Mouse (Mus musculus) neural tube, embryonic 12.5 days (tissue): ENCODE measurements around the gene Pld1. TPM values are rescaled to one million over a fixed set of nuclear protein-coding genes. Genes with fewer than 3 reads are reported as not detected.
"Not testable (repeated sequence)": the region's sequence is repeated elsewhere in the genome, so short reads cannot be mapped to it uniquely, and the experiment has no call there.

ENCODE experiments used
- ATAC-seq: fragments of 200-750 bp; cut with Nextera tagmentation; 2 replicates; pipeline ENCODE4 v1.8.0; 2017; ENCODE audit warnings: low read depth, mild to moderate bottlenecking, moderate TSS enrichment, moderate library complexity; ENCODE audit not compliant: low FRiP score
- H3K27ac ChIP-seq: fragments of 300-500 bp; sonication (generic); 2 replicates; pipeline ENCODE4 v1.5.1; 2016
- H3K27me3 ChIP-seq: fragments of 300-500 bp; sonication (generic); replicated peaks from 2 replicates; pipeline ENCODE4 v1.6.1; 2016; ENCODE audit warnings: mild to moderate bottlenecking
- H3K36me3 ChIP-seq: fragments of 300-500 bp; sonication (generic); 2 replicates; pipeline ENCODE4 v1.6.1; 2016; ENCODE audit warnings: mild to moderate bottlenecking
- H3K4me1 ChIP-seq: fragments of 300-500 bp; sonication (generic); 2 replicates; pipeline ENCODE4 v1.6.1; 2016
- H3K4me2 ChIP-seq: fragments of 300-500 bp; sonication (generic); replicated peaks from 2 replicates; pipeline ENCODE4 v1.6.1; 2016; ENCODE audit warnings: mild to moderate bottlenecking
- H3K4me3 ChIP-seq: fragments of 300-500 bp; sonication (generic); 2 replicates; pipeline ENCODE4 v1.5.1; 2016
- H3K9ac ChIP-seq: fragments of 300-500 bp; sonication (generic); 2 replicates; pipeline ENCODE4 v1.6.1; 2016; ENCODE audit warnings: mild to moderate bottlenecking
- H3K9me3 ChIP-seq: fragments of 300-500 bp; sonication (generic); 2 replicates; pipeline ENCODE4 v1.6.1; 2016; ENCODE audit warnings: mild to moderate bottlenecking
- WGBS: fragments of 180-500 bp; shearing (Covaris S2); methylation state at CpG from one replicate; pipeline ENCODE4 v1.1.7; 2016; 5-methylcytosine and 5-hydroxymethylcytosine counted together
- polyA plus RNA-seq: library from polyadenylated mRNA; unstranded; fragments of >200 nt; fragmentation: Nextera tagmentation; extraction: Ambion mirVana; gene quantifications from 2 replicates; pipeline ENCODE4 v1.2.1, GENCODE M21; 2016

Pld1 gene
- polyA plus RNA-seq, 1 experiment from 2014 or later, result 4.2 TPM

DNA sequence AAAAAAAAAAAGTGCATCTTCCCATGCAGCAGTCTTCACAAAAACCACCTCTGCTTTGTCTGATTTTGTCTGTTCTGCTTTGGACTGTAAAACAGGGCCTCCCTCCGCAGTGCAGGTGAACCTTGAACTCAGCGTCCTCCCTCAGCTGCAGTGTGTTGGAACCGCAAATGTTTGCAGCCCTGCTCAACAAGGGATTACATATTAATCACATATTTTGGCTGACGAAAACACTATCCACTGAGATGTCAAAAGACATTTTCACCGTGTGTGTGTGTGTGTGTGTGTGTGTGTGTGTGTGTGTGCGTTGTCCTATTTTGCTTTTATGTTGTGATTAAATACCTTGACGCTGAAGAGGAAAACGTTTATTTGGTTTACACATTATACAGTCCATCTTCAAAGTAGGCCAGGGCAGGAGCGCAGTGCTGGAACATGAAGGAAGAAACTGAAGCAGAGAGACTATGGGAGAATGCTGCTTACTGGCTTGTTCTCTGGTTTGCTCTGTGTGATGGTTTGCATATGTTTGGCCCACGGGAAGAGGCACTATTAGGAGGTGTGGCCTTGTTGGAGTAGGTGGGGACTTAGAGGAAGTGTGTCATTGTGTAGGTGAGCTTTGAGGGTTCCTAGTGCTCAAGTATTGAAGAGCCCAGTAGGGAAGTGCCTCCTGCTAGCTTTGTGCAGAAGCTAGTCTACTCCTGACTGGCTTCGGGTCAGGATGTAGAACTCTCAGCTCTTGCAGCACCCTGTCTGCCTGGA is 17.1 kb upstream of the Pld1 start:
- Histone ChIP-seq H3K36me3 (no peaks in the 10 kb centered on the region), H3K4me2 (no peak overlapping the region), H3K27ac (no peak overlapping the region), H3K9ac (no peak overlapping the region), H3K9me3 (peaks cover 8% of the 10 kb centered on the region; the same call in 1 of the 2 replicates), H3K4me1 (no peaks in the 10 kb centered on the region), H3K4me3 (no peak overlapping the region), H3K27me3 (no peaks in the 10 kb centered on the region)
- no peak for ATAC-seq
- 88% methylated on average over 11 of the region's 11 CpGs for WGBS

- no peak overlapping the region for H3K4me3 ChIP-seq
- peaks cover 3% of the 10 kb centered on the region; the same call in 1 of the 2 replicates for H3K9me3 ChIP-seq
- H3K36me3 ChIP-seq, result no peaks in the 10 kb centered on the region
- H3K9ac ChIP-seq, result no peak overlapping the region
- no peak overlapping the region for H3K4me2 ChIP-seq
- WGBS, result 93% methylated on average over 3 of the region's 3 CpGs
- ATAC-seq, result no peak
- H3K27ac ChIP-seq, result no peak overlapping the region
- no peaks in the 10 kb centered on the region for H3K27me3 ChIP-seq
- H3K4me1 ChIP-seq, result no peaks in the 10 kb centered on the region
Measured at GRCm38 (mm10) chr3:27924037-27924436, 14.5 kb upstream of the Pld1 start.

- H3K36me3 ChIP-seq, result no peaks in the 10 kb centered on the region
- no peaks in the 10 kb centered on the region for H3K4me1 ChIP-seq
- no peak overlapping the region for H3K4me3 ChIP-seq
- no peaks in the 10 kb centered on the region for H3K9me3 ChIP-seq
- H3K27ac ChIP-seq, result no peak overlapping the region
- no peak overlapping the region for H3K9ac ChIP-seq
- WGBS, result 91% methylated on average over 4 of the region's 4 CpGs
- no peak for ATAC-seq
- no peaks in the 10 kb centered on the region for H3K27me3 ChIP-seq
- H3K4me2 ChIP-seq, result no peak overlapping the region
Measured at GRCm38 (mm10) chr3:27929219-27929618, 9.3 kb upstream of the Pld1 start.

DNA sequence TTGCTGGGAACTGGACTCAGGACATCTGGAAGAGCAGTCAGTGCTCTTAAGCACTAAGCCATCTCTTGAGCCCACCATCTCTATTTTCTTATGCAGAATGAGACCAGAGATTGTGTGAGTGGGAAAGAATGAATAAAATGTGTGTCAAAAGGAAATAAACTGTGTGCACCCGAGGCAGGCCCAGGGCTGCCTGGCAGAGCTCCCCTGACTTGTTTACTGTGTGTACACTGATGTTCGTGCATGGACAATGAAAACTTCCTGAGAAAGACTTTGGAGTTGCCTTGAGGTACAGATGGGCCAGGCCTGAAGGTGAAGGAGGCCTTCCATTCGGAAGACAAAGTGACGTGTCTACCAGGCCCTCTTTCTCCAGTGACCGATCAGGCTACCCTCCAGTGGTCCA is 6.1 kb upstream of the Pld1 start:
- H3K9ac ChIP-seq, result no peak overlapping the region
- WGBS, result 89% methylated on average over 5 of the region's 5 CpGs
- no peak for ATAC-seq

GRCm38 (mm10) chr3:27935644-27936043 is 2.9 kb upstream of the Pld1 start:
- no peak overlapping the region for H3K9ac ChIP-seq
- H3K4me3 ChIP-seq, result no peak overlapping the region
- no peaks in the 10 kb centered on the region for H3K36me3 ChIP-seq
- no peak for ATAC-seq
- no peak overlapping the region for H3K4me2 ChIP-seq
- no peak overlapping the region for H3K27ac ChIP-seq
- no peaks in the 10 kb centered on the region for H3K9me3 ChIP-seq
- 60% methylated on average over 3 of the region's 3 CpGs for WGBS
- peaks cover 14% of the 10 kb centered on the region; the same call in 1 of the 2 replicates for H3K4me1 ChIP-seq
- H3K27me3 ChIP-seq, result no peaks in the 10 kb centered on the region

More for the DNA sequence above, 6.1 kb upstream of the Pld1 start:
- H3K27ac ChIP-seq, result no peak overlapping the region
- no peaks in the 10 kb centered on the region for H3K27me3 ChIP-seq
- H3K36me3 ChIP-seq, result no peaks in the 10 kb centered on the region
- H3K4me3 ChIP-seq, result no peak overlapping the region
- no peaks in the 10 kb centered on the region for H3K9me3 ChIP-seq
- H3K4me2 ChIP-seq, result no peak overlapping the region
- no peaks in the 10 kb centered on the region for H3K4me1 ChIP-seq

DNA sequence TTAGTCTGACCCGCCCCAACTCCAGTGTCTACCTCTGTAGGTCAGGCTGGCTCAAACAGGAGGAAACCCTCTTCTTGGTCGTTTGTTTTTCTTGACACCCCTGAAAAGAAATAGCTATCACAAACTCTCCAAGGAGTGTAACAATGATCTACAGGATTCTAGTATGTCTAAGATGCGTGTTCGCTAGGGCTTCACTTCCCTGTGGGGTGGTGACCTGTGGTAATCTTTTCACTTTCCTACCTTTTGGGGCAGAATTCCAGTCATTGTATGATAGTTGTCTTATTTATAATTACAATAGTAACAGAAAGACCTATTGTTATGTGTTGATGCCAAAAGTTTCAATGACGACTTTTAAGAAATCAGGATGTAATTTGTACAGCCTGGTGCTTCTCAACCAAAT is 1.8 kb upstream of the Pld1 start:
- Histone ChIP-seq H3K4me2 (no peak overlapping the region), H3K9me3 (no peaks in the 10 kb centered on the region), H3K27ac (no peak overlapping the region), H3K9ac (no peak overlapping the region), H3K4me1 (peaks cover 14% of the 10 kb centered on the region; the same call in 1 of the 2 replicates), H3K4me3 (no peak overlapping the region), H3K36me3 (no peaks in the 10 kb centered on the region), H3K27me3 (no peaks in the 10 kb centered on the region)
- no peak for ATAC-seq
- WGBS, result 85% methylated on average over 5 of the region's 5 CpGs

DNA sequence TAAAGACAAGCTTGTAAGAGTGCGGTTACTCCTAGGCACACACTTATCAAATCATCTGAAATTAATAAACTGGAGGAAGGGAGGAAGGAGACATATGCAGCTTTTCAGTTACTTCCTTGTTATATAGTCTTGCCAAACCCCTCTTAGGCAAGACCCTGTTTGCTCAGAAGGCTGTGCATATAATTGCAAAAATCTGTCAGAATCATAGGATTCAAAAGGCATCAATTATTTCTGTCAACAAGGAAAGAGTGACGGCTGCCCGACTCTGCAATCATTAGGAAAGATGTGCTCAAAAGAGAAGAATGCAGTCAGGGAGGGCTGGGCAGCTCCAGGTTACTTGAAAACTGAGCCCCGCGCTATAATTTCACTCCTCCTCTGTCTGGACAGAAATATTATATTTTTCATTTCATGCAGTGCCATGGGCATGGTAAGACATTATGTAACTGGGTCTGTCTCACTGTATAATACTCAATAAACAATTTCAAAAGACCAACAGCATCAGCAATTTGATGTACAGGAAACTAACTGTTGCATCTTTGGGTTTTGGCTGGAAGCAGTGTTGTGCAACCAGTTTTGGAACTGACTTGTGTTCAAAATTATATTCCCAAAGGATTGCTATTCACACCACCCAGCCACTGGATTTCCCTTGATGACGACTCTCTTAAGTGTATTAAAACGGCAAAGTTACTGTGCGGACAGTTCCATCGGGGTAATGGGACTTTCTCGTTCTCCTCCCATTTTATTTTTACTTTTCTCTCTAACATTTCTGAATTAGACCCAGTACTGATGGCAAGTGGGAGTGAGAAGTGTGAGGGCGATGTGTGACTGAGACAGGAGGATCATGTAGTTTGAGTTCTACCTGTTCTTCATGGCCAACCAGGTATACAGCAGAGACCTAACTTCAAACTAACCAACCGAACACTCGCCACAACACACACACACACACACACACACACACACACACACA is 1.1 kb upstream of the Pld1 start:
- H3K4me3 ChIP-seq, result no peak overlapping the region
- no peak overlapping the region for H3K27ac ChIP-seq
- no peaks in the 10 kb centered on the region for H3K9me3 ChIP-seq
- peaks cover 14% of the 10 kb centered on the region; the same call in 1 of the 2 replicates for H3K4me1 ChIP-seq
- no peak for ATAC-seq
- H3K9ac ChIP-seq, result no peak overlapping the region
- H3K27me3 ChIP-seq, result no peaks in the 10 kb centered on the region
- WGBS, result 85% methylated on average over 13 of the region's 13 CpGs
- no peaks in the 10 kb centered on the region for H3K36me3 ChIP-seq
- peak overlapping the region; percentile 99 for H3K4me2 ChIP-seq

- H3K4me3 ChIP-seq, result no peak overlapping the region
- ATAC-seq, result no peak
- H3K4me2 ChIP-seq, result no peak overlapping the region
- peaks cover 14% of the 10 kb centered on the region; the same call in 1 of the 2 replicates for H3K4me1 ChIP-seq
- H3K36me3 ChIP-seq, result no peaks in the 10 kb centered on the region
- no peak overlapping the region for H3K27ac ChIP-seq
- 90% methylated on average over 3 of the region's 3 CpGs for WGBS
- H3K9me3 ChIP-seq, result no peaks in the 10 kb centered on the region
- H3K9ac ChIP-seq, result no peak overlapping the region
- no peaks in the 10 kb centered on the region for H3K27me3 ChIP-seq
Measured at GRCm38 (mm10) chr3:27941634-27942033, 3.1 kb downstream of the Pld1 start.

- no peak overlapping the region for H3K4me2 ChIP-seq
- no peaks in the 10 kb centered on the region for H3K9me3 ChIP-seq
- no peak overlapping the region for H3K4me3 ChIP-seq
- H3K27ac ChIP-seq, result no peak overlapping the region
- no peak for ATAC-seq
- no peaks in the 10 kb centered on the region for H3K36me3 ChIP-seq
- 86% methylated on average over 7 of the region's 7 CpGs for WGBS
- no peak overlapping the region for H3K9ac ChIP-seq
- peaks cover 13% of the 10 kb centered on the region; the same call in 1 of the 2 replicates for H3K4me1 ChIP-seq
- H3K27me3 ChIP-seq, result no peaks in the 10 kb centered on the region
Measured at GRCm38 (mm10) chr3:27942991-27943390, 4.5 kb downstream of the Pld1 start.

GRCm38 (mm10) chr3:27945397-27945796 is 6.9 kb downstream of the Pld1 start:
- not testable (repeated sequence) for H3K9me3 ChIP-seq, H3K27ac ChIP-seq, H3K4me2 ChIP-seq, H3K4me1 ChIP-seq, H3K27me3 ChIP-seq, H3K4me3 ChIP-seq, ATAC-seq, H3K36me3 ChIP-seq, H3K9ac ChIP-seq
- WGBS, result 86% methylated on average over 2 of the region's 2 CpGs

DNA sequence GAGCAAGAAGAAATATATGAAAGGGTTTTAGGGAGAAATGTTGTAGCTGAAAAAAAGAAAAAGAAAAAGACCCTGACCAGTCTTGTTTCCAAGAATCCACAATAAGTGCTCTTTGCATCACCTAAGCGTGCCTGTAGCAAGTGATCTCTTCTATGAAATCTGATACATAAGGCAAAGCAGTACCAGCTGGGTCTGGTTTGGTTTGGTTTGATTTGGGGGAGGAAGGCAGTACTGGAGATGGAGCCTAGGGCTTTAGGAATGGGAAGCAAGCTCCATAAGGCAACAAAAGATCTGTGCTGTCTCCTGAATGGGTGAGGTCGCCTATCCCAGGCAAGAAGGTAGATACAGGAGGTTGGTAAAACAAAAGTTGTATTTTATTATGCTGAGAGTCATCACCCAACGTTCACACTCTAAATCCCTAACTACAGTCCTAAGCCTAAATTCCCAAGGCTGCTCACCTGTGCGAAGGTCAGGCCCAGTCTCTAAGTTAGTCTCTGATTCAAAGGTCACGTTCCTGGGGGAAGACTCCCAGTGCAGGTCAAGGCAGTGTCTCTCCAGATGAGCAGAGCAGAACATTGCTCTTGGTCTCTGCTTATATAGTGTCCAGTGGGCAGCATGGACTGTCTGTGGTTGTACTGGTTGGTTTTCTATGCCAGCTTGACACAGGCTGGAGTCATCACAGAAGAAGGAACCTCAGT is 10.8 kb downstream of the Pld1 start:
- Histone ChIP-seq H3K9ac (no peak overlapping the region), H3K36me3 (no peaks in the 10 kb centered on the region), H3K4me2 (no peak overlapping the region), H3K4me3 (no peak overlapping the region), H3K27ac (no peak overlapping the region), H3K27me3 (no peaks in the 10 kb centered on the region), H3K4me1 (no peaks in the 10 kb centered on the region), H3K9me3 (no peaks in the 10 kb centered on the region)
- ATAC-seq, result no peak
- WGBS, result 82% methylated on average over 5 of the region's 5 CpGs

DNA sequence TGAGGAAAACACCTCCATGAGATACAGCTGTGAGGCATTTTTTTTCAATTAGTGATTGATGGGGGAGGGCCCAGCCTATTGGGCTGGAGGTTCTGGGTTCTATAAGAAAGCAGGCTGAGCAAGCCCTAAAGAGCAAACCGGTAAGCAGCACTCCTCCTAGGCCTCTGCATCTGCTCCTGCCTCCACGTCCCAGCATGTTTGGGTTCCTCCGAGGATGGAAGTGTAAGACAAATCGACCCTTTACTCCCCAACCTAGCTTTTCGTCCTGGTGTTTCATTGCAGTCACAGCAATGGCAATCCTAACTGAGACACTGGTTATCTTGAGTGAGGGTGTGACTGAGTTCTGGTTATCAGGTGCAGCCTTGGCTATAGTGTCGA is 11.4 kb downstream of the Pld1 start:
- no peak overlapping the region for H3K4me3 ChIP-seq
- no peak overlapping the region for H3K9ac ChIP-seq
- no peaks in the 10 kb centered on the region for H3K9me3 ChIP-seq
- H3K36me3 ChIP-seq, result no peaks in the 10 kb centered on the region
- H3K27me3 ChIP-seq, result no peaks in the 10 kb centered on the region
- H3K4me2 ChIP-seq, result no peak overlapping the region
- no peak overlapping the region for H3K27ac ChIP-seq
- WGBS, result 87% methylated on average over 6 of the region's 6 CpGs
- no peak for ATAC-seq
- H3K4me1 ChIP-seq, result no peaks in the 10 kb centered on the region
